Mouse (Mus musculus) spleen, adult 18-20 months (tissue): ENCODE data around the gene Lrig1.

ENCODE experiments used
- DNase-seq, 2 experiments: peaks; one replicate each; pipeline ENCODE4 v3.0.0; 2022; ENCODE audit warnings: mixed read lengths in 2 of 2

Lrig1 gene

GRCm38 (mm10) chr6:94669370-94669769 lies 30.6 kb downstream of the Lrig1 start:
- no peak for DNase-seq

- no peak for DNase-seq
These were observed 31.6 kb downstream of the Lrig1 start for GRCm38 (mm10) chr6:94668204-94668863.

- no peak for DNase-seq
These were observed 32.8 kb downstream of the Lrig1 start for GRCm38 (mm10) chr6:94667131-94667530.

GRCm38 (mm10) chr6:94666432-94667119 lies 33.4 kb downstream of the Lrig1 start:
- DNase-seq = no peak

- no peak for DNase-seq
These were observed 34.3 kb downstream of the Lrig1 start for GRCm38 (mm10) chr6:94665677-94666076.

GRCm38 (mm10) chr6:94665248-94665647 lies 34.7 kb downstream of the Lrig1 start:
- no peak for DNase-seq

- no peak for DNase-seq
These were observed 36.0 kb downstream of the Lrig1 start for GRCm38 (mm10) chr6:94664000-94664399.

- no peak for DNase-seq
These were observed 38.0 kb downstream of the Lrig1 start for GRCm38 (mm10) chr6:94661923-94662322.

GRCm38 (mm10) chr6:94661321-94661720 lies 38.6 kb downstream of the Lrig1 start:
- no peak for DNase-seq

GRCm38 (mm10) chr6:94659886-94660333 lies 40.0 kb downstream of the Lrig1 start:
- DNase-seq = no peak

GRCm38 (mm10) chr6:94658136-94658480 lies 41.9 kb downstream of the Lrig1 start:
- DNase-seq = no peak

- no peak for DNase-seq
These were observed 42.5 kb downstream of the Lrig1 start for GRCm38 (mm10) chr6:94657204-94658135.

- DNase-seq = no peak
These were observed 44.0 kb downstream of the Lrig1 start for GRCm38 (mm10) chr6:94655818-94656478.

GRCm38 (mm10) chr6:94653388-94654316 lies 46.3 kb downstream of the Lrig1 start:
- DNase-seq = no peak

- DNase-seq = no peak
These were observed 47.2 kb downstream of the Lrig1 start for GRCm38 (mm10) chr6:94652659-94653213.

GRCm38 (mm10) chr6:94651541-94651940 lies 48.4 kb downstream of the Lrig1 start:
- DNase-seq = no peak

- DNase-seq = no peak
These were observed 50.3 kb downstream of the Lrig1 start for GRCm38 (mm10) chr6:94649637-94650036.

- DNase-seq = no peak
These were observed 51.5 kb downstream of the Lrig1 start for GRCm38 (mm10) chr6:94648496-94648895.

- no peak for DNase-seq
These were observed 52.2 kb downstream of the Lrig1 start for GRCm38 (mm10) chr6:94647574-94648430.

GRCm38 (mm10) chr6:94646902-94647301 lies 53.1 kb downstream of the Lrig1 start:
- DNase-seq = no peak
